Mouse (Mus musculus): ENCODE results near the gene Ccdc8. TPM values are rescaled to one million over a fixed set of nuclear protein-coding genes. Genes with fewer than 3 reads are reported as not detected.

The Ccdc8 gene
- polyA plus RNA-seq, 1 experiment from 2014 or later, result 29.4 TPM

DNA sequence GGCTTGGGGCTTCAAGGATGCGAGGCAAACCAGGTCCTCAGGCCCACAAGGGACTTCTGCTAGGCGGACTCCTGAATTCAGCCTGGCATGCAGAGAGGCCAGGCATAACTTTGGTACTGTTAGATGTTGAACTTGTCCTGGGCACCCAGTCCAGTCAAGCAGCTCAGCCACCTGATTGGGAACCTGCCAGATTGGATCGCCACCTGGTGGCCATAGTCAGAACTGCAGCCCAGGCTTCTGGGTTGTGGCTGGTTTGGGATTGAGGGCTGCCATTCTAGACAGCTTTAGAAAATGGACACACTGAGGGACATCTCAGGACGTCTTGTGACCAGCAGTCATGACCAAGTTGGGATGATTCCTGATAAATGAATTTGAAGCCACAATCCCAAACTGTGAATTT, 7.1 kb downstream of the Ccdc8 start:
- no peak for ATAC-seq (ENCODE audit: insufficient read depth, low FRiP score, low read depth)
- Histone ChIP-seq H3K27me3 (replicated peaks) (no peaks in the 10 kb centered on the region), H3K4me3 (replicated peaks) (no peak overlapping the region), H3K4me1 (peaks cover 29% of the 10 kb centered on the region), H3K4me2 (no peak overlapping the region), H3K9me3 (no peaks in the 10 kb centered on the region), H3K27ac (no peak overlapping the region; the same call in 1 of the 2 replicates), H3K9ac (no peak overlapping the region), H3K36me3 (peaks cover 23% of the 10 kb centered on the region)
- WGBS, result 32% methylated on average over 4 of the region's 4 CpGs

DNA sequence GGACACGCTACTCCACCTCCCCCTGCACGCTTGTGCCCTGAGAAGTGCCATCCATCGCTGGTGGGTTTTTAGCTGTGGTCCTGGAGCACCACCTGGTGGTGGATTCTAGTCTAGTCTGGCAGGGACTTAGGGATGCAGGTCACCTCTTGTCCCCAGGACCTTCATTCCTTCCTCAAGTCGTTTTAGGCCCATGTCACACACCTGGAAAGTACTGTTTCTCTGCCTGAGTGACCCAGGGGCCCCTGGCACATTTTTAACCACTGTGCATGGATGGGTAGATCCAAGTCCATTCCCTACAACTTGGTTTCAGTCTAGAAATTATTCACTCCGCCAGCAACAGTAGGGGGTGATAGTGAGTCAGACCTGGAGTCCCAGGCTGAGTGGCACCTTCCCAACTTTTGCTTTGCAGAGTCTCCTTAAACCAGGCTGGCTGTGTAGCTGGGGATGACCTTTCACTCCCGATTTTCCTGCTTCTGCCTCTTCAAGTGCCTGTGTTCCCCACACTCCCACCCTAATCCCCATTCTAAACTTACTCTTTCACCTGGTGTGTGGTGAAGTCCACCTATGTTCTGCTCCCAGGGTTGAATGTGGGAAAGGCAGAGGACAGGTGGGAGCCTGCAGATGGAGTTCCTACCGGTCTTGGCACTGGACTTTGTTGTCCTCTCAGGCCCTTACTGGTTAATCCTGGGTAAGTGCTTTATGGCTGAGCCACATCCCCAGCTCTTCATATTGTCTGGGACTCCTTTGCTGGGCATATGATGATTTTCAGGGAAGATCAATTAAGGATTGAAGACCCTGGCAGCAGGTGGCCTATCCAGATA, 10.1 kb downstream of the Ccdc8 start:
- Histone ChIP-seq H3K4me1 (peaks cover 4% of the 10 kb centered on the region; the same call in 1 of the 2 replicates), H3K9ac (no peak overlapping the region), H3K27me3 (replicated peaks) (no peaks in the 10 kb centered on the region), H3K4me3 (replicated peaks) (no peak overlapping the region), H3K4me2 (no peak overlapping the region), H3K36me3 (peaks cover 47% of the 10 kb centered on the region), H3K27ac (peak overlapping the region; percentile 32; the same call in 1 of the 2 replicates), H3K9me3 (no peaks in the 10 kb centered on the region)
- 15% methylated on average over 7 of the region's 7 CpGs for WGBS
- peak; percentile 71; the same call in 1 of the 2 replicates for ATAC-seq (ENCODE audit: insufficient read depth, low FRiP score, low read depth)

DNA sequence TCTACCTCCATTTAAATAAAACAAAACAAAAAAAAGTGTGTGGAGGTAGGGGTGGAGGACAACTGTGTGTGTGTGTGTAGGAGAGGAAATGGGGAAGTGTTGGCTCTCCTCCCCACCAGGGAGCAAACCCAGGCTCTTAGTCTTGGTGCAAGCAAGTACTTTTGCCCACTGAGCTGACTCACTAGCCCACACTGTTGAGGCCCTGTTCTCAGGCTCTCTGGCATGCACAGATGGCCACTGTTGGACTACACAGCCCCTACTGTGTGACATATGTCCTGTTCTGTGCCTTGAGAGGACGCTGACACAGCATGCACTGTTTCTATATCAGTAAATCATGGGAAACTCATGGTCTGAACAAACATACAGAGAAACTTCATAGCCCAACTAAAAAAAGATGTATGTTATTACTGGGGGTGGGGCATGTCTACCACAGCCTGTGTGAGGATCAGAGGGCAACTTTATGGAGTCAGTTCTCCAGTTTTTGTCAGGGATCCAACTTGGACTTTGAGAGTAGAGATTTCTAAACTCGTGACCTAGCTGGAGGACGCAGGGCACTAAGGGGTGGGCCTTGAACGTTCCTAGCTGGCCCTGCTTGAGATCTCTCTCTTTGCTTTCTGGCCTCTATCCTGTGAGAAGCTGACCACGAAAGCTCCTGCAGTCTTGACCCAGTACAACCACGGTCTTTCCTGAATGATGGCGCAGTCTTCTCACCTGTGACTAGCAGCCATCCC, 10.9 kb downstream of the Ccdc8 start:
- Histone ChIP-seq H3K4me1 (peaks cover 3% of the 10 kb centered on the region; the same call in 1 of the 2 replicates), H3K9me3 (no peaks in the 10 kb centered on the region), H3K9ac (no peak overlapping the region), H3K27me3 (replicated peaks) (no peaks in the 10 kb centered on the region), H3K4me3 (replicated peaks) (no peak overlapping the region), H3K4me2 (no peak overlapping the region), H3K36me3 (peaks cover 51% of the 10 kb centered on the region), H3K27ac (peak overlapping the region; percentile 32; the same call in 1 of the 2 replicates)
- WGBS, result 71% methylated on average over 7 of the region's 7 CpGs
- ATAC-seq (ENCODE audit: insufficient read depth, low FRiP score, low read depth), result no peak

DNA sequence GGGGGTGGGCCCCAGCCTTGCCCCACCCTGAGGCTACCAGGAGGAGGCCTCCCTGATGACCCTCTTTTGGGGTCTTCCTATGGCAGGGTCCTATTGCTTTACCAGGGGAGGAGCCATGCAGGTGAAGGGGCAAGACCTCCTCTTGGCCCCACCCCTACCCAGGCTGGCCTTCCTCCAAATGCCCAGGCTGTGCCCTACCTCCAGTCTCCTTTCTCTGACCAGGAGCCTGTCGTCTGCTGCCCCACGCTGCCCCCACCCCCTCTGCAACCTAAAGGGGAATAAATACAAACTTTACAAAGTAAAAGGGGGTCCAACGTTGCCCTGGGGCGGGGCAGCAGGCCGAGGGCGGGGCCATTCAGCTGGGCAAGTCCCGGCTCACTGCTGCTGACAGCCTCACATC, 12.2 kb downstream of the Ccdc8 start:
- H3K27me3 ChIP-seq (replicated peaks), result no peaks in the 10 kb centered on the region
- WGBS, result 81% methylated on average over 7 of the region's 7 CpGs
- H3K4me2 ChIP-seq, result no peak overlapping the region
- no peak overlapping the region for H3K27ac ChIP-seq
- H3K9ac ChIP-seq, result no peak overlapping the region
- H3K4me1 ChIP-seq, result peaks cover 3% of the 10 kb centered on the region; the same call in 1 of the 2 replicates
- peaks cover 53% of the 10 kb centered on the region for H3K36me3 ChIP-seq
- H3K4me3 ChIP-seq (replicated peaks), result no peak overlapping the region
- H3K9me3 ChIP-seq, result no peaks in the 10 kb centered on the region
- ATAC-seq (ENCODE audit: insufficient read depth, low FRiP score, low read depth), result no peak

DNA sequence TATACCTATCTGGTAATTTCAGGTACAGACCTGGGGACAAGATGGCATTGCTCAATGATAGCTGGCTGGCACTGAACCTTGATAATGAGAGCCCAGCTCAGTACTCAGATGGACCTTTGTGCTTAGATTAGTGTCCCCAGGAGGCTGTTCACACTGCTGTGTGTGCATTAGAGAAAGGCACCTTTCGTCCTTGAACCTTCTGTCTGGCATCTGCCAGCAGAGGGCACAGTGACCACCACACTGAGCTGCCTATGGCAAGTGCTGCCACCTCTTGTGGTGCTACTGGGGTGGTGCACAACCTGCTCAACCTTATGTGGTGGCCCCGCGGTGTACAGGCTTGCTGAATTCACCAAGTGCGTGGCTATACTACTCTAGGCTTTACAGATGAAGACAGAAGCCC, 14.8 kb downstream of the Ccdc8 start:
- Histone ChIP-seq H3K4me1 (peaks cover 3% of the 10 kb centered on the region; the same call in 1 of the 2 replicates), H3K9me3 (no peaks in the 10 kb centered on the region), H3K9ac (no peak overlapping the region), H3K4me3 (replicated peaks) (no peak overlapping the region), H3K27ac (no peak overlapping the region), H3K4me2 (no peak overlapping the region), H3K36me3 (peaks cover 66% of the 10 kb centered on the region), H3K27me3 (replicated peaks) (no peaks in the 10 kb centered on the region)
- 81% methylated on average over 4 of the region's 4 CpGs for WGBS
- no peak for ATAC-seq (ENCODE audit: insufficient read depth, low FRiP score, low read depth)

GRCm38 (mm10) chr7:17009326-17010009, 17.0 kb downstream of the Ccdc8 start:
- WGBS, result 86% methylated on average over 16 of the region's 16 CpGs

GRCm38 (mm10) chr7:17010010-17010347, 17.5 kb downstream of the Ccdc8 start:
- ATAC-seq (ENCODE audit: insufficient read depth, low FRiP score, low read depth), result no peak
- Histone ChIP-seq H3K4me2 (no peak overlapping the region), H3K4me3 (replicated peaks) (no peak overlapping the region), H3K4me1 (no peaks in the 10 kb centered on the region), H3K36me3 (peaks cover 81% of the 10 kb centered on the region), H3K27ac (no peak overlapping the region), H3K27me3 (replicated peaks) (no peaks in the 10 kb centered on the region), H3K9me3 (no peaks in the 10 kb centered on the region), H3K9ac (no peak overlapping the region)
- WGBS, result 85% methylated on average over 5 of the region's 5 CpGs

More at GRCm38 (mm10) chr7:17009326-17010009, 17.0 kb downstream of the Ccdc8 start:
- no peak overlapping the region for H3K4me2 ChIP-seq
- no peaks in the 10 kb centered on the region for H3K9me3 ChIP-seq
- no peak for ATAC-seq (ENCODE audit: insufficient read depth, low FRiP score, low read depth)
- no peaks in the 10 kb centered on the region for H3K27me3 ChIP-seq (replicated peaks)
- H3K4me3 ChIP-seq (replicated peaks), result no peak overlapping the region
- no peak overlapping the region for H3K9ac ChIP-seq
- no peaks in the 10 kb centered on the region for H3K4me1 ChIP-seq
- no peak overlapping the region for H3K27ac ChIP-seq
- peaks cover 82% of the 10 kb centered on the region for H3K36me3 ChIP-seq

DNA sequence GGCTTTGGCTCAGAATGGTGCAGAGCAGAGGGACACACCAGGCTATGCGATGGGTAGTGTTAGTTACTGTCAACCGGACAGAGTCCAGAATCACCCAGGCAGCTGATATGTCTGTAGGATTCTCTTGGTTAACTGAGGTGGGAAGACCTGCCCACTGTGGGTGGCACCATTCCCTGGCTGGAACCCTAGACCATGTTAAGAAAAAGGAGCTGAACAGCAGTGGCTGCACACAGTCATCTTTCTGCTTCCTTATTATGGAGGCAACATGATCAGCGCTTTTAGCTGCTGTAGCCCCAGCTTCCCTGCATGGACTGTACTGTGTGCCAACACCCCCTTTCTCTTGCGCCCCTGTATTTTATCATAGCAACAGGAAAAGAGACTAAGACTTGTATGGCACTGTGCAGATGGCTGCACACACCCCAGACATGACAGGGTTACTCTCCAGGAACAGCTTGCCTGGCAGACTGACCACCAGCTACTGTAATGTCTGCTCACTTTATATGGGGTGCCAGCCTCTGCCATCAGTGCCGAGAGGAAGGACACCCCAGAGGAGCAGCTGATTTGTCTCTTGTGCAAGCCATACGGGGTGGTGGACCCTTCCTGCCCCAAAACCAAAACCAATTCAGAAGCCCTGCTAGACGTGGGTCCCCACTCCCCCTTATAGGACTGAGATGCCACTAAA, 19.5 kb downstream of the Ccdc8 start:
- H3K9ac ChIP-seq, result no peak overlapping the region
- H3K4me3 ChIP-seq (replicated peaks), result no peak overlapping the region
- no peak for ATAC-seq (ENCODE audit: insufficient read depth, low FRiP score, low read depth)
- H3K4me1 ChIP-seq, result peaks cover 8% of the 10 kb centered on the region; the same call in 1 of the 2 replicates
- no peaks in the 10 kb centered on the region for H3K27me3 ChIP-seq (replicated peaks)
- H3K27ac ChIP-seq, result no peak overlapping the region
- WGBS, result 91% methylated on average over 7 of the region's 7 CpGs
- H3K4me2 ChIP-seq, result no peak overlapping the region
- peaks cover 64% of the 10 kb centered on the region for H3K36me3 ChIP-seq
- no peaks in the 10 kb centered on the region for H3K9me3 ChIP-seq

- no peak overlapping the region for H3K4me3 ChIP-seq (replicated peaks)
- H3K4me1 ChIP-seq, result peaks cover 9% of the 10 kb centered on the region; the same call in 1 of the 2 replicates
- peaks cover 50% of the 10 kb centered on the region for H3K36me3 ChIP-seq
- H3K27ac ChIP-seq, result no peak overlapping the region
- WGBS, result 80% methylated on average over 6 of the region's 6 CpGs
- H3K9ac ChIP-seq, result no peak overlapping the region
- ATAC-seq (ENCODE audit: insufficient read depth, low FRiP score, low read depth), result no peak
- no peaks in the 10 kb centered on the region for H3K27me3 ChIP-seq (replicated peaks)
- H3K4me2 ChIP-seq, result no peak overlapping the region
- H3K9me3 ChIP-seq, result no peaks in the 10 kb centered on the region
Measured at GRCm38 (mm10) chr7:17015381-17015780, 22.9 kb downstream of the Ccdc8 start.

DNA sequence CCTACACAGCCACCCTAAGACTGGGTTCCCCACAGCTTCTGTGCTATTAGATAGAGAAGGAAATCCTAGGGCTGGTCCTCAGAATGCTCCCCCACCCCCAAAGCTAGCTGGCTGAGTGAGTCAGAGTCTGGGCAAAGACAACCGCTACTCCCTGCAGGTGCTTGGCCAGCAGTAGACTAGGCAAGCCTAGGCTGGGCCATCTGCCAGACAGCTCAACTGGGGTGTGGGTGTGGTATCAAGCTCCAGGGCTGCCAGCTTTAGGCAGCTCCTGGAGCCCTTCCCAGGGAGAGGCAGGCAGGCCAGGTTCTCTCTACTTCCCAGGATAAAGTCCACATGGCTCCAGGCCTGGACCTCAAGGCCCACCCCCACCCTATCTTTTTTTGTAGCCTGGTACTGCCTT, 24.5 kb downstream of the Ccdc8 start:
- peak overlapping the region; percentile 81 for H3K27ac ChIP-seq
- no peak overlapping the region for H3K4me3 ChIP-seq (replicated peaks)
- no peak overlapping the region for H3K4me2 ChIP-seq
- H3K27me3 ChIP-seq (replicated peaks), result no peaks in the 10 kb centered on the region
- H3K9me3 ChIP-seq, result no peaks in the 10 kb centered on the region
- ATAC-seq (ENCODE audit: insufficient read depth, low FRiP score, low read depth), result peak; percentile 96
- H3K9ac ChIP-seq, result no peak overlapping the region
- peaks cover 50% of the 10 kb centered on the region for H3K36me3 ChIP-seq
- WGBS, result 37% methylated on average over 1 of the region's 1 CpGs
- H3K4me1 ChIP-seq, result peaks cover 9% of the 10 kb centered on the region; the same call in 1 of the 2 replicates

DNA sequence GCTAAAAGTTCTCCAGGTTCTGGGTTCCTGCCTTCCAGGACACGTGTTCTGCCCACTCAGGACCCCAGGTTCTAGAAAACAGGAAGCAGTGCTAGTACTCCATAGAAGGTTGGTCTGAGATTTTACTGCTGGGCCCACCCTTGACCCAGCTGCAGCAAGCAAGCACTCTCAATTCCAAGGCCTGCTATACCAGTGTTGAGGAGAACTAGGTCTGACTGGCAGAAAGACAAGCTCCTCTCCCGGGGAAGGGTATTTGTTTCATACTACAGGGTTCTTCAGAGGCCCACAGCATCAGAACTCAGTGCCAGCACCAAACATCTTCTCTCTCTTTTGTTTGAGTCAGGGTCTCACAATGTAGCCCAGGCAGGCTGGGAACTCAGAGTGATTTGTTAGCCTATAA, 25.4 kb downstream of the Ccdc8 start:
- no peak for ATAC-seq (ENCODE audit: insufficient read depth, low FRiP score, low read depth)
- Histone ChIP-seq H3K4me2 (no peak overlapping the region), H3K4me3 (replicated peaks) (no peak overlapping the region), H3K4me1 (peaks cover 9% of the 10 kb centered on the region; the same call in 1 of the 2 replicates), H3K9ac (no peak overlapping the region), H3K36me3 (peaks cover 48% of the 10 kb centered on the region), H3K27ac (peak overlapping the region; percentile 81), H3K27me3 (replicated peaks) (no peaks in the 10 kb centered on the region), H3K9me3 (no peaks in the 10 kb centered on the region)
- WGBS, result 86% methylated on average over 2 of the region's 2 CpGs

All from stomach, embryonic 15.5 days (tissue).